Mouse (Mus musculus) C2C12 (cell line): ENCODE data around the gene Pced1b.

ENCODE experiments used
- CTCF ChIP-seq: IDR thresholded peaks from one replicate; pipeline ENCODE4 v1.5.1; 2011; ENCODE audit not compliant: control insufficient read depth, insufficient read depth, insufficient read length
- FOSL1 ChIP-seq: IDR thresholded peaks from one replicate; pipeline ENCODE4 v1.8.0; 2011; ENCODE audit warnings: mild to moderate bottlenecking, low read length; ENCODE audit not compliant: poor library complexity, insufficient read depth, severe bottlenecking
- MAX ChIP-seq: IDR thresholded peaks from one replicate; pipeline ENCODE4 v1.6.1; 2011; ENCODE audit warnings: mild to moderate bottlenecking, control low read depth
- MYOD1 ChIP-seq: IDR thresholded peaks from one replicate; pipeline ENCODE4 v1.6.1; 2011; ENCODE audit warnings: low read depth; ENCODE audit not compliant: control insufficient read depth, insufficient read length
- MYOG ChIP-seq: IDR thresholded peaks from one replicate; pipeline ENCODE4 v1.6.1; 2011; ENCODE audit not compliant: control insufficient read depth, insufficient read length; ENCODE audit errors: extremely low read depth
- USF1 ChIP-seq: IDR thresholded peaks from one replicate; pipeline ENCODE4 v1.6.1; 2011; ENCODE audit warnings: low read depth, mild to moderate bottlenecking, control low read depth, moderate library complexity

DNA sequence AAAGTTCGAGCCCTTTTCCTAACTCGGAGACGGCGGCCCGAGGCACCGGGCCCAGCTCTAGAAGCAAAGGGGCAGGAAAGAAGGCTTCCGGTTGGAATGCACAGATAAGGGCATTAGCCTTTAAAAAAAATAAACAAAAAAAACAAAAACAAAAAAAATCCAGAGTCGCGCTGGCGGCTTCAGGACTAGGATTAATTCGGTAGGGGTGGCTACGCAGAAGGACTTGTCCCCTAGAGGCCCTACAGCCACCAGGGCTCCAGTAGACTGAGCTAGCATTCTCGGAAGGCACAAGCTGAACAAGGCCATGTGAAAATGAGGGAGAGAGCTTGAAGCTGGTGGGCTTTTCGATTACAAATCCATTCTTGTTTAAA, 869 bp downstream of the Pced1b start:
- TF ChIP-seq CTCF (no peak), MYOG (no peak), FOSL1 (no peak), MYOD1 (no peak), MAX (no peak), USF1 (no peak)
